Mouse (Mus musculus): ENCODE measurements around the gene Tcp11l1.

- no peak for TF ChIP-seq POLR2A (IDR thresholded peaks at IDR 0.05; ENCODE audit: insufficient read length, low read depth)
- TF ChIP-seq MAX (IDR thresholded peaks at IDR 0.05; ENCODE audit: low read depth): no peak
- TF ChIP-seq POLR2AphosphoS2 (IDR thresholded peaks at IDR 0.05; ENCODE audit: insufficient read length, low read depth): no peak
- no peak for TF ChIP-seq USF1 (IDR thresholded peaks at IDR 0.05; ENCODE audit: low read depth)
- TF ChIP-seq TCF12 (IDR thresholded peaks at IDR 0.05; ENCODE audit: insufficient read depth, poor library complexity, severe bottlenecking): no peak
- TF ChIP-seq CEBPB (IDR thresholded peaks at IDR 0.05; ENCODE audit: insufficient read depth, poor library complexity, severe bottlenecking): no peak
- TF ChIP-seq SRF (IDR thresholded peaks at IDR 0.05; ENCODE audit: control insufficient read depth, insufficient read length, low read depth): no peak
Observed at GRCm38 (mm10) chr2:104699659-104700058, 12.3 kb downstream of the Tcp11l1 start.

Measured in myocyte (in vitro differentiated cells).